Mouse (Mus musculus): Measurements from ENCODE around the gene Plekhg1. TPM values are rescaled to one million over a fixed set of nuclear protein-coding genes. Genes with fewer than 3 reads are reported as not detected.

Gene Plekhg1
- polyA plus RNA-seq, 1 experiment from 2014 or later, result 17.5 TPM

DNA sequence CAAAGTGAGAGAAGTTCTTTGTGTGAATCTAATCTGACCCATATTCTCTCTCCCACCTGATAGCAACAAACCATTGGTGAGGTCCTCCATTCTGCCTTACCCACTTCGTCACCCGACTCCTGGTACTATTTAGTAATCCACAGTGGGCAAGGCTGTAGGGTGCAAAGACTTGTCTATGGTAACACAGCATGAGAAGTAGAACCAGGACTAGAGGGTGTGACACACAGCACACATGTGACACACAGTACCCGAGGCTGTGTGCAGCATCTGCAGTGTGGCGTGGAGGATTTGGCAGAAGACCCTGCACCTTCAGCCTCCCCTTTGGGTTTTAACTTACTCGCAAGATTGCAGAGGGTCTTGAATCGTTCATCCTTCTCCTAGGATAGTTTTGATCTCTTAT is 85.9 kb downstream of the Plekhg1 start:
- no peaks in the 10 kb centered on the region for H3K36me3 ChIP-seq (ENCODE audit: control insufficient read depth, insufficient read depth, low read length)
- ATAC-seq (ENCODE audit: low read depth) (no peak), DNase-seq (ENCODE audit: low spot score) (no peak)
- no peak overlapping the region for H3K4me3 ChIP-seq (ENCODE audit: low read depth, low read length)
- H3K27me3 ChIP-seq (replicated peaks; ENCODE audit: control insufficient read depth, insufficient read depth, low read length), result no peaks in the 10 kb centered on the region
- H3K9ac ChIP-seq (ENCODE audit: low read depth, low read length), result no peak overlapping the region
- H3K4me1 ChIP-seq (ENCODE audit: control insufficient read depth, insufficient read depth, low read length), result peaks cover 25% of the 10 kb centered on the region
- 89% methylated on average over 6 of the region's 6 CpGs for WGBS
- H3K9me3 ChIP-seq (ENCODE audit: control insufficient read depth, low read length), result no peaks in the 10 kb centered on the region
- no peak overlapping the region for H3K27ac ChIP-seq (replicated peaks; ENCODE audit: low read depth, low read length)
- no peak overlapping the region for H3K4me2 ChIP-seq (ENCODE audit: low read depth, low read length)

DNA sequence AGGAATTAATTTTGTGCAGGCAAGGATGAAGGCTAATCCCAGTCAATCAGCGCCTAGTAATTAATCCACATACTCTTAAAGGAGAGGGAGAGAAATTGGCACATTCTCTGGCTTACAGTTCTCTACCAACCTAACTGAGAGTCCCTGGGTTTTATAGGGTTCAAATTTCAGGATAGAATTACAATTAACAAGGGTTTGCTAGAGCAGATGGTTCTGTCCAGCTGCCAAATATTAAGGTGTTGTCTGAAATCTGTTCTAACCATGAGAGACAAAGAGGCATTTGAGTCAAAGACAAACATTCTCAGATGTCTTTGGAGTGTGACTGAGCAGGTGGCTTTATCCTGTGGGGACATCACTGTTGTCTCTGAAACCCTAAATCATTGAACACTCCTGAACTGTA is 87.2 kb downstream of the Plekhg1 start:
- DNase-seq (ENCODE audit: low spot score) (peak; percentile 81), ATAC-seq (ENCODE audit: low read depth) (peak; percentile 55; the same call in 1 of the 2 replicates)
- H3K4me1 ChIP-seq (ENCODE audit: control insufficient read depth, insufficient read depth, low read length), result peaks cover 25% of the 10 kb centered on the region
- no peak overlapping the region for H3K4me3 ChIP-seq (ENCODE audit: low read depth, low read length)
- H3K9me3 ChIP-seq (ENCODE audit: control insufficient read depth, low read length), result no peaks in the 10 kb centered on the region
- H3K9ac ChIP-seq (ENCODE audit: low read depth, low read length), result no peak overlapping the region
- H3K27me3 ChIP-seq (replicated peaks; ENCODE audit: control insufficient read depth, insufficient read depth, low read length), result no peaks in the 10 kb centered on the region
- H3K4me2 ChIP-seq (ENCODE audit: low read depth, low read length), result no peak overlapping the region
- 62% methylated on average over 1 of the region's 1 CpGs for WGBS
- no peak overlapping the region for H3K27ac ChIP-seq (replicated peaks; ENCODE audit: low read depth, low read length)
- no peaks in the 10 kb centered on the region for H3K36me3 ChIP-seq (ENCODE audit: control insufficient read depth, insufficient read depth, low read length)

DNA sequence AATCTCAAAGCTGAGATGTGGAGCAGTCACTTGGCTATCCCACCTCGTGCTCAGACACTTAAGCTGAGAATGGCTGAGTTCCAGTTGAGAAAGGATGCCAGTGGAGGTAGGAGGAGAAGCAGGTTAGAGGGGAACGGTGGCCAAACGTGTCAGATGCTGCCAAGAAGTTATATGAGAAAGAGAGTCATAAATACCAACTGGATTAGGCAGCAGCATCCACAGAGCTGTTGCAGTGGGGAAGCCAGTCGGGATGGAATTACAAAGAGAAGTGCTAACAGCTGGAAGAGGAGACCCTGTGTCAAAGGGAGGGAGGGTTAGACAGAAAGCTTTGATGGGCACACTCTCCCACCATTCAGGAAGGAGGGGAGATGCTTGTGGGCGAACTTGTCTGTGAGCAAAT is 89.3 kb downstream of the Plekhg1 start:
- no peak overlapping the region for H3K4me2 ChIP-seq (ENCODE audit: low read depth, low read length)
- no peaks in the 10 kb centered on the region for H3K27me3 ChIP-seq (replicated peaks; ENCODE audit: control insufficient read depth, insufficient read depth, low read length)
- no peak overlapping the region for H3K4me3 ChIP-seq (ENCODE audit: low read depth, low read length)
- WGBS, result 20% methylated on average over 5 of the region's 5 CpGs
- DNase-seq (ENCODE audit: low spot score) (peak; percentile 84), ATAC-seq (ENCODE audit: low read depth) (peak; percentile 76)
- no peak overlapping the region for H3K9ac ChIP-seq (ENCODE audit: low read depth, low read length)
- H3K36me3 ChIP-seq (ENCODE audit: control insufficient read depth, insufficient read depth, low read length), result no peaks in the 10 kb centered on the region
- H3K4me1 ChIP-seq (ENCODE audit: control insufficient read depth, insufficient read depth, low read length), result peaks cover 29% of the 10 kb centered on the region
- H3K9me3 ChIP-seq (ENCODE audit: control insufficient read depth, low read length), result no peaks in the 10 kb centered on the region
- H3K27ac ChIP-seq (replicated peaks; ENCODE audit: low read depth, low read length), result no peak overlapping the region; the same call in 1 of the 2 replicates

DNA sequence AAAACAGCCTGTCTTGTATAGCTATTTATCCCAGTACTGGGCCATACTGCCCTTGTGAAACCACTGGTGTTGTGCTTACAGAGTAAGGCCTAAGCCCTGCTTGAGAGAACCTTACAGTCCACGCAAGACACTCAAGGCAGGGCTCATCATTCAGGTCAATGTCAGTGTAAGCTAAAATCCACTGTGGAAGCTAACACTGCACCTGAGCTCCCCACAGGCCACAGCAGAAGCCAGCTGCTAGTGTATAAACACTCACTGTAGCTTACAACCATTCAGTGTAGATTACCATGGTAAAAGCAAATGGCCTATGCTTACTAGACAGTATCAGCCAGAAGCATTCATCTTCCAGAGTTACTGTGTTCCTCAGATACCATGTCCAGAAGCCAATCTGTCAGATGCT is 90.5 kb downstream of the Plekhg1 start:
- Histone ChIP-seq H3K4me3 (ENCODE audit: low read depth, low read length) (no peak overlapping the region), H3K9me3 (ENCODE audit: control insufficient read depth, low read length) (no peaks in the 10 kb centered on the region), H3K4me1 (ENCODE audit: control insufficient read depth, insufficient read depth, low read length) (peaks cover 31% of the 10 kb centered on the region), H3K4me2 (ENCODE audit: low read depth, low read length) (no peak overlapping the region), H3K9ac (ENCODE audit: low read depth, low read length) (no peak overlapping the region), H3K27me3 (replicated peaks; ENCODE audit: control insufficient read depth, insufficient read depth, low read length) (no peaks in the 10 kb centered on the region), H3K27ac (replicated peaks; ENCODE audit: low read depth, low read length) (no peak overlapping the region), H3K36me3 (ENCODE audit: control insufficient read depth, insufficient read depth, low read length) (no peaks in the 10 kb centered on the region)
- DNase-seq (ENCODE audit: low spot score), result no peak
- WGBS, result 81% methylated on average over 1 of the region's 1 CpGs
- ATAC-seq (ENCODE audit: low read depth), result no peak

DNA sequence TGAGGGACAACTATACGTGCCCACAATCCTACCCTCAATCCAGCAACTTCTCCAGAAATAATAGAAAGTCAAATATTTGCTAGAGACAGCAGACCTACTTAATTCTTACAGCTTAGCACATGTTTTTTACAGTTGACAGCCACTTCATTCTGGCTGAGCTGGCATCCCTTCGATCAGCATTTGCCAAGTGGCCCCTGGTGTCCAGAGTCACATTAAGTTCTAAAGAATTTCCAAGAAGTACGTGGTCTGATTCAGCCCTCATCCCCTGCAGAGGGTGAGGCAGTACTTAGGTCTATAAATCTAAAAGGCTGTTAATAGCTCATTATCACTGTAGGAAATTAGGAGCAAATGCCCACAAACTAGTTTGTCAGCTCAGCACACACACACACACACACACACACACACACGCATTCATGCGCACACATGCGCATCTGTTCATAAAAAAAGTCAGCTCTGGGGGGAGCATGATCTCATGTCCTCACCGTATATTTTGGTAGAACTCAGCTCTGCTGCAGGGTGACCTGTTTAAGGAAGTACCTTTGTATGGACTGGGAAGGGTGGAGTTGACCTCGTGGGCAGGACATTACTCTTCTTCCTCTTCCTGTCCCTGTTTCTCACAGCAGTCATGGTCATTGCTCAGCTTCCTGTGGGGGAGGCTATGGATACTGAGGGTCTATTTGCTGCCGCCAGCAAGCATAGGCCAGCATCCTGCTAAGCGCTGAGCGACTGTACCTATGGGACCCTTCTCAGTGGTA is 91.6 kb downstream of the Plekhg1 start:
- ATAC-seq (ENCODE audit: low read depth) (no peak), DNase-seq (ENCODE audit: low spot score) (no peak)
- H3K27ac ChIP-seq (replicated peaks; ENCODE audit: low read depth, low read length), result no peak overlapping the region

DNA sequence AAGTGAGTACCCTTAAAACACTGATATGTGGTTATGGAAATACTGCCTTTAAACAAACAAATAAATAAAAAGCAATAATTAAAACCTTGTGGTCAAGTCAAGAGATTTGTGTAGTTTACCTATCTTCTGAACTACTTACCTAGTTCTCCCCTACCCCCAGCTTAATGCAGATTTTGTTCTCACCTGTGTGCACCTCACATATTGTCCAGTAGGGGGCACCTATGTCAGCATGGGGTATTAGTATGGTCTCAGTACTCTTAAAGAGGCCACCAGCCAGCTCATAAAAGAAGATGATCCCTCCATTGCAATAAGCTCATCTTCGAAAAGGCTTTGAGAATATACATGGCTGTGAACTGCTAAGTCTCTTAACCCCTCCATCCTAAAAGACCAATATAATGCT is 93.9 kb downstream of the Plekhg1 start:
- Histone ChIP-seq H3K27ac (replicated peaks; ENCODE audit: low read depth, low read length) (no peak overlapping the region), H3K27me3 (replicated peaks; ENCODE audit: control insufficient read depth, insufficient read depth, low read length) (no peaks in the 10 kb centered on the region), H3K4me2 (ENCODE audit: low read depth, low read length) (no peak overlapping the region), H3K4me3 (ENCODE audit: low read depth, low read length) (no peak overlapping the region), H3K36me3 (ENCODE audit: control insufficient read depth, insufficient read depth, low read length) (no peaks in the 10 kb centered on the region), H3K9me3 (ENCODE audit: control insufficient read depth, low read length) (no peaks in the 10 kb centered on the region), H3K4me1 (ENCODE audit: control insufficient read depth, insufficient read depth, low read length) (peaks cover 24% of the 10 kb centered on the region), H3K9ac (ENCODE audit: low read depth, low read length) (no peak overlapping the region)
- 93% methylated on average over 1 of the region's 1 CpGs for WGBS
- DNase-seq (ENCODE audit: low spot score) (no peak), ATAC-seq (ENCODE audit: low read depth) (no peak)

More for the DNA sequence above, 91.6 kb downstream of the Plekhg1 start:
- no peaks in the 10 kb centered on the region for H3K27me3 ChIP-seq (replicated peaks; ENCODE audit: control insufficient read depth, insufficient read depth, low read length)
- 78% methylated on average over 11 of the region's 11 CpGs for WGBS
- H3K9ac ChIP-seq (ENCODE audit: low read depth, low read length), result no peak overlapping the region
- H3K9me3 ChIP-seq (ENCODE audit: control insufficient read depth, low read length), result no peaks in the 10 kb centered on the region
- no peak overlapping the region for H3K4me2 ChIP-seq (ENCODE audit: low read depth, low read length)
- no peak overlapping the region for H3K4me3 ChIP-seq (ENCODE audit: low read depth, low read length)
- no peaks in the 10 kb centered on the region for H3K36me3 ChIP-seq (ENCODE audit: control insufficient read depth, insufficient read depth, low read length)
- H3K4me1 ChIP-seq (ENCODE audit: control insufficient read depth, insufficient read depth, low read length), result peaks cover 35% of the 10 kb centered on the region

DNA sequence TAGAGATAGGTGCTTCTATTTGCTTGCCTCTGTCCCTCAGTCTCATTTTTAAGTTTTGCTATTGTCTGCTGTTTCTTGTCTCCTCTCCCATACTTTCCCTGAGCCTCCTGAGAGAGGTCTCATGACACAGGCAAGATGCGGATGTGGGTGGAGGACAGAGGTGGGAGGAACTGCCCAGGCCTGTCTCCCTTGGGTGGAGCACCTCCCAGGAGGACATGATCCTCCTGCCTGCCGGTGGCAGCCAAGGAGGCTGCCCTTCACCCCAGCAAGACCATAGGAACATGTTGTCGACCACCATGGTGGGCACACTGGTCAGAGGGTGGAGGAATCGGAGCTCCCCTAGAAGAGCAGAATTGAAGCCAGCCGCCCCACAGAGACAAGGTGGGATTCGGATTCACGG is 94.5 kb downstream of the Plekhg1 start:
- 82% methylated on average over 7 of the region's 7 CpGs for WGBS

DNA sequence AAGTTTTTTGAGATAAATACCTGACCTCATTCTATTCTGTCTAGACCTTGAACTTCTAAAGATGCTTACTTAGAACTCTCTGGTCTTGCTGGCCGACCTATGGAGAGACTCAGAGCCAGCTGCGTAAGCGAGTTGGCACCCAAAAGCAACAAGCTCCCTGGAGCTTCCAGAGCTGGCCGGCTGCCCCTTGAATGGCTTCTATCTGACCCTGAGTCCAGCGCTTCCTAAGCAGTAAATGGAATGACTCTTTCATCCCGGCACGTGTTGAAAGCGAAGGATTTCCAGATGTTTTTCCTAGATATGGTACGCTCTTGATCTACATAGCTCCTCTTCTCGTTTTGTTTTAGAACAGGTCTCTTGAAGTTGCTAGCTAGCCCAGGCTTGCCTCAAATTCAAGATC is 95.5 kb downstream of the Plekhg1 start:
- no peak overlapping the region for H3K4me3 ChIP-seq (ENCODE audit: low read depth, low read length)
- H3K9me3 ChIP-seq (ENCODE audit: control insufficient read depth, low read length), result no peaks in the 10 kb centered on the region
- 39% methylated on average over 10 of the region's 10 CpGs for WGBS
- H3K9ac ChIP-seq (ENCODE audit: low read depth, low read length), result no peak overlapping the region
- H3K27ac ChIP-seq (replicated peaks; ENCODE audit: low read depth, low read length), result no peak overlapping the region
- DNase-seq (ENCODE audit: low spot score) (no peak), ATAC-seq (ENCODE audit: low read depth) (no peak)
- H3K36me3 ChIP-seq (ENCODE audit: control insufficient read depth, insufficient read depth, low read length), result no peaks in the 10 kb centered on the region
- H3K4me2 ChIP-seq (ENCODE audit: low read depth, low read length), result no peak overlapping the region
- H3K27me3 ChIP-seq (replicated peaks; ENCODE audit: control insufficient read depth, insufficient read depth, low read length), result no peaks in the 10 kb centered on the region
- peaks cover 16% of the 10 kb centered on the region for H3K4me1 ChIP-seq (ENCODE audit: control insufficient read depth, insufficient read depth, low read length)

More for the DNA sequence above, 94.5 kb downstream of the Plekhg1 start:
- H3K4me2 ChIP-seq (ENCODE audit: low read depth, low read length), result no peak overlapping the region
- DNase-seq (ENCODE audit: low spot score) (no peak), ATAC-seq (ENCODE audit: low read depth) (no peak)
- H3K27ac ChIP-seq (replicated peaks; ENCODE audit: low read depth, low read length), result no peak overlapping the region
- H3K4me1 ChIP-seq (ENCODE audit: control insufficient read depth, insufficient read depth, low read length), result peaks cover 18% of the 10 kb centered on the region; the same call in 1 of the 2 replicates
- no peaks in the 10 kb centered on the region for H3K27me3 ChIP-seq (replicated peaks; ENCODE audit: control insufficient read depth, insufficient read depth, low read length)
- no peaks in the 10 kb centered on the region for H3K36me3 ChIP-seq (ENCODE audit: control insufficient read depth, insufficient read depth, low read length)
- H3K4me3 ChIP-seq (ENCODE audit: low read depth, low read length), result no peak overlapping the region
- H3K9ac ChIP-seq (ENCODE audit: low read depth, low read length), result no peak overlapping the region
- H3K9me3 ChIP-seq (ENCODE audit: control insufficient read depth, low read length), result no peaks in the 10 kb centered on the region

Measured in embryonic facial prominence, embryonic 14.5 days (tissue).